Mouse (Mus musculus) right cerebral cortex, adult 2 months (tissue): ENCODE results near the gene Kif6.

Experiments
- DNase-seq, 2 experiments: peaks; one replicate each; pipeline ENCODE4 v3.0.0; 2021 to 2022; ENCODE audit warnings: low spot score in 2 of 2

Gene Kif6

DNA sequence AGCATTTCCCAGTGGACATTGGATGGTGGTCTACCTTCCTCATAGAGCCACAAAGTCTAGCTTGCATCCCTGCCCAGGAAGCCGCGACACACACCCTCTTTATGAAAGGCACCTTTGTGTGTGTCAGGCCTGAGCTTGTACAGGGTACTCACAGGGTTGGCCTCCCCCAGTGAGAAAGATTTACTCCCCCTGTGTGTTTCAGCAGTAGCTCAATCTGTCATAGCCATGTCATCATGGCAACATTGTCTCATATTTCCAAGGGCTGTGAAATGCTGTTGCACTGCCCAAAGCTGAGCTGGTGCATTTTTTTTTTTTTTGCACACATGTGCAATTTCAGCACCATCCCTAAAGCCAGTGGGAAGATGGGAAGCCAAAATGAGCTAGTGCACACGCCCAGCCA is 224.3 kb downstream of the Kif6 start:
- DNase-seq, result no peak

DNA sequence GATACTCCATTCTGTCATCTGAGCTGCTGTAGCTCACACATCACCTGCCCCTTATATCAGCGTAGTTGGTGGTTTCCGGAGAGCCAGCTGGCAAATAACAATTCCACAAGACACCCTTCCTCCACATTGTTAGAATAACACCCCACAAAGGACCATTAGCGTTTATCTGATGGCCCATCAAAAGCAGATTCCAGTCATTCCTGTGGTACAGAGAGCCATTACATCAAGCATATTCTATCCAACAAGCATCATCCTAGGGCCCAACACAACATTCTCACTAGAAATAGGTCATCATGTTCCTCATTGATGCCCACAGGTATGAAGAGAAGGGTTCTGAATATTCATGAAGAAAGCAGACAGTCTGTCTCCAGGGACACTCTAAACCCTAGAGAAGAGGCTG is 236.3 kb downstream of the Kif6 start:
- no peak for DNase-seq

DNA sequence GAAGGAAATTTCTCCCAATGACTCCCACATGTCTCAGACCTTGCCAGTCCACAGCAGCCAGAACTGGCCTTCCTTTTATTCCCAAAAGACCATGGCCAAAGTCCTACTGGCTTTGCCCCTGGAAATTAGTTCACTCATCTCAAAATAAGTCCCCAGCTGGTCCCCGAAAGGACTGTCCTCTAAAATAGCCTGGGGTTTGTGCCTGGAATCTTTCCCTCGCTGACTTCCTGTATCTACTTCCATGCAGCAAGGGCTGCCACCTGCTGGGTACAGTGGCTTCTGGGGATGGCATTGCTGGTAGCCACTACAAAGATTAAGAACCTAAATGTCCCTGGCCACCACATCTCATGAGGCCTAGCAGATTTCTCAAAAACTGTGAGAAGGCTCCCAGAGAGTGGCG is 237.2 kb downstream of the Kif6 start:
- peak; percentile 36 to 44 for DNase-seq

GRCm38 (mm10) chr17:49855785-49856184 is 240.8 kb downstream of the Kif6 start:
- no peak for DNase-seq

- DNase-seq, result peak; percentile 23 to 47
Measured at GRCm38 (mm10) chr17:49860057-49860816, 245.3 kb downstream of the Kif6 start.

DNA sequence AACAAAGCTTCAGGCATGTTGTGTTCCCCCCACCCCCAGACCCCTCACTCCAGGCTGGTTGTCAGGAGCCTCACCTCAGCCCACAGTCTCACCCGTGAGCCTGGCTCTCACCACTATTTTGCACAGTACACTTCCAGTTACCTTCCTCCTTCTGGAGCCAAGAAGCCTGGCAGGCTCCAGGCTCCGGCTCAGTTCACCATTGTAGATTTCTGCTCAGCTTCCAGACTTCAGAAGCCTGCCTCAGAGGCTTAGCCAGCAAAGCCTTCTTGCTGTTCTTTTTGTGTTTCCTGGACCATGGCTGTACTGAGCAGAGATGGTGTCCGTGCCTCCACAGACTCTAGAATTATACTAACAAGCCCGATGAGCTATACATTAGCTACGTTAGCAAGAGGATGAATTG is 248.7 kb downstream of the Kif6 start:
- DNase-seq, result no peak

GRCm38 (mm10) chr17:49865604-49866003 is 250.7 kb downstream of the Kif6 start:
- no peak for DNase-seq

- no peak for DNase-seq
Measured at GRCm38 (mm10) chr17:49866653-49867215, 251.8 kb downstream of the Kif6 start.

DNA sequence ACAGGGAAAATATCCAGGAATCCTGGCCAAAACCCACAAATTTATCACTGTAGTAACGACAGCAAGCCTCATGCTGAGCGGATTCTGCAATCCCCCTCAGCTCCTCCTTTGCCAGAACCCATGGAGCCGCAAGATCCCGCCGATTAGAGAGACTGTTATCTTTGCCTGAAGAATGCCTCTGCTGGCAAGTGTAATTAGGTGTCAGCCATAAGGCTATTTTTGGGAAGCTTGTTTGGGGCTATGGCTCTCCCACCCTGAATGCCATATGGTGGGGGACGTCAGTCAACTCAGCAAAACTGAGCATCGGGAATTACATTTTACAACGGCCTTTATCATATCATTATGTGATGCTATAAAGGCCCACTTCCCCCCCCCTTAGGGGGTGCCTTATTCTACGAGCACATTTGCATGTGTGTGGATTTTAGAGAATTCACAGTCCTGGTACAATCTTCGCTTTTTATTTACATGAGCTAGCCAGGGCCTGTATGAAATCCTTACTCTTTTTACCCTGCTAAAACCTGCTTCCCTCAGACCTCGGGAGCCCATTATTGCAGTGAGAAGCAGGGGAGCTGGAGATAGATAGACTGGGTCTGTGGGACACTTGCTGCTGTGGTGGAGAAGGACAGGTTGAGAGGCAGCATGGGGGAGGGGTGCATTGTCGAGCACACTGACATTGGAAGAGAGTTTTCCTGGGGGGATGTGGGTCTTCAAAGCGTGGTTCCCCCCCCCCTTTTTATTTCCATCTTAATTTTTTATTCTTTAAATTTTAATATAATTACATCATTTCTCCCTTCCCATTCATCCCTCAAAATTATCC is 252.6 kb downstream of the Kif6 start:
- DNase-seq, result no peak

DNA sequence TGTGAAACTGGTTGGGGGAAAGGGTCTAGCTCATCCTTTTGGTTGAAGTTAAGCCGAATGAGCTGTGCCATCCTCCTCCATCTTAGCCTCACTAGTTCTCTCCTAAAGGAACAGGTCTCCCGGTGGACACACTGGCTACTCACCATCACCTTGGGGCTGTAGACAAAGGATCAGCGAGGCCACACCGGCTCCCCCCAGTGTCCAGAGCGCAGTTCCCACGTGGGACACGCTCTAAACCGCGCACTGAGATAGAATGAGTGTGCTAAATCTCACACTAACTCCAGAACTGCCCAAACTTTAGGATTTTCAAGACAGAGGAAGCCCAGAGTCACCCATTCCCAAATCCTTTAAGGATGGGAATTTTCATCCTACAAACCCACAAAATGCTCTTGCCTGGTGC is 254.3 kb downstream of the Kif6 start:
- no peak for DNase-seq

- no peak for DNase-seq
Measured at GRCm38 (mm10) chr17:49872305-49872704, 257.4 kb downstream of the Kif6 start.

GRCm38 (mm10) chr17:49874746-49875145 is 259.8 kb downstream of the Kif6 start:
- no peak for DNase-seq

DNA sequence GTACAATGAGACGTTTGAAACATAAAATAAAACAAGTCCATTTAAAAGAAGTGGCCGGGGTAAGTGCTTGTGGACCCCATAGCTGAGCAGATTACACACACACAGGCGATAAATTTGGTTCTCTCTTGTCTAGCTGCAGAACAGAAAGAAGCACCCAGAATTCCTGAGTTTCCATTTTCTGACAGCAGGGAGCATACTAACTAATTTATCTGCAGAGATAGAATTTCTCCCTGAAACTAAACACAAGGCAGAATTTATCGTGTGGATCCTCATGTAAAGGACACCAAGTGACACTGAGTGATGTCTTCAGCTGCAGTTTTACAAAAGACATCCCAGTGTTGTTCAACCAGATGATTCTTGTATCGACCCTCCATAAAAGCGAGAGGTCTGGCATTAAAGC is 260.5 kb downstream of the Kif6 start:
- DNase-seq, result peak in 1 of 2 experiments; percentile 25

- no peak for DNase-seq
Measured at GRCm38 (mm10) chr17:49875939-49876651, 261.2 kb downstream of the Kif6 start.

DNA sequence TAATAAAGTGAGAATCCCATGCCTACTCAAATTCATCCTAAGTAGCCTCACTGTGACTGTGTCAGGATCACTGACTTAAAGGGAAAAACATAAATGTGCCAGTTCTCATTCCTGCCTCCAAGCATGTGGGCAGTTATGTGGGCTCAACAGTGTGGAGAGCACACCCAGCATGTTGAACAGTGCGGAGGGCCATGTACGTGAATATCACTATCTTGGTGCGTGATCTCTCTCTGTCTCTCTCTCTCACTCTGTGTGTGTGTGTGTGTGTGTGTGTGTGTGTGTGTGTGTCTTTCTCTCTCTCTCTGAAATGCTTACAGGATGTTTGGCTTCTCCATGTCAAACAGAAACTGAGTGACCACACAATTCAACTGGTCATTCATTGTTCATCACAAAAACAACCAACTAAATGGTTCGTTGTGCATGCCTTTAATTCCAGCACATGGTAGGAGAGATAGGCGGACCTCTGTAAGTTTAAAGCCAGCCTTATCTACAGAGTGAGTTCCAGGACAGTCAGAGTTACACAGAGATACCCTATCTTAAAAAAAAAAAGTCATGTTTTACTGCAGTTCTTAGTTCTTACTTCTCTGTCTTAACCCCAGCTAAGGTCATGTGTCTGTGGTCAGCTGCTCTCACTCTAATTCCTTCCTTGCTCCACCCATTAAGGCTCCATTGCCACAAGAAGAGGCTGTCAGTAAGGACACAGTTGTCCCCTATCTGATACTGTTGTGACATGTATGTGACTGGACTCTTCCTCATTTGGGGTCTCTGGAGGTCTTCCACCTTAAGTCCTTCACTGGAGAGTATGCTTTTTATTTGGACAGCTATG is 266.2 kb downstream of the Kif6 start:
- no peak for DNase-seq

GRCm38 (mm10) chr17:49881796-49882195 is 266.9 kb downstream of the Kif6 start:
- DNase-seq, result no peak

DNA sequence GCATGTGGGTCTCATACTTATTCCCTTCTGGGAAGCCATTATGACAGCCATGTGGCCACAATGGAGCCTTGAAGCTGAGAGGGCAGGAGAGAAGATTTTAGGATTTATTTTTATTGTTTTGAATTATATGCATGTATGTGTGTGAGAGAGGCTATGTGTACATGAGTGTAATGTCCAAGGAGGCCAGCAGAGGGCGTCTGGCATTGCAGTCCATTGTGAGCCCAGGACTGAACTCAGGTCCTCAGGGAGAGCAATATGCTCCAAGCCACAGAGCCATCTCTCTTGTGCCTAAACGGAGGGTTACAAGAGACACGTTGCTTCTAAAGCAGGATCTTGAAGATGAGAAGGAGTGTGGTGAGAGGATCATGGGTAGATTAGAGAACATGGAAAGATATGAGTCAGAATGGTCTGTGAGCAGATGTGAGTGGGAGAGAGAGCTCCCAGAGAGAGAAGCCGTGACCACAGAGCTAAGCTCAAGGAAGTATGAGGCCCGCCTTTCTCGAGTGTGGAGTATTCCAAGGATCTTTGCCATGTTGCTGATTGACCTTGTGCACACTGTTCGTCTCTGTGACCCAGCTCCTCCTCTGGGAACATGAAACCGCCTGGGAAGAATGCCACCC is 268.3 kb downstream of the Kif6 start:
- no peak for DNase-seq

DNA sequence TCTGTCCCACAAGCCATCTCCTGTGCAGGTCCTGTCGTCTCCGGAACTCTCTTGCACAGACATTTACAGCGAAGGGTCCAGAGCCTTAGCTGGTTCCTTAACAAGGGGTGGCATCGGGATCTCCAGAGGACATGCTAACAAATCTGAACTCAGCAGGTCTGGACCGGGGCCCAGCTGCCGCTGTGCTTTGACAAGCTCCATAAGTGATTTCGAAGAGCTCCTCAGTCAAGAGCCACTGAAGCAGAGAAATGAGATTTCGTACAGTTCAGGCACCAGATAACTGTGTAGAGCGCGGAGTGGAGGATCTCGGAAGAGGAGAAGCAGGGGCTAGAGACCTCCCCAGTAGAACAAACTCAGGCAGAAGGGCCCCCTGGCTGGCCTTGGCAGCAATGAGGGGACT is 270.1 kb downstream of the Kif6 start:
- no peak for DNase-seq

DNA sequence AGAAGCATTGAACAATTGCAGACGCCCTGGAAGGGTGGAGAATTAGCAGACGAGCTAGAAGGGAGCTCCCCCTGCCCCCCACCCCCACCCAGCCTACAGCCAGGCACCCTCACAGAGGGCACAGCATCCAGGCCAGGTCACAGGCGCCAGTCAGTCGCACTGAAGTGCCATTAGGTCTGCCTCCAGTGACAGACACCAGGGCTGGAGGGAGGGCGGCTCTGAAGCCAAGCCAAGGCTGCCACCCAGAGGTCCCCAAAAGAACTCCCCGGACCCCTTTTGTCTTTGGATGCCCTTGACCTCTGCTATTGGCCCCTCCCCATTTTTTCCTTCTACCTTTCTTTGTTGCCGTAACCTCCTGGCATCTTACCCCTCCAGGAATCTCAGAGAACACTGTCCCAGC is 274.7 kb downstream of the Kif6 start:
- no peak for DNase-seq

GRCm38 (mm10) chr17:49890861-49891260 is 275.9 kb downstream of the Kif6 start:
- peak; percentile 36 to 42 for DNase-seq

DNA sequence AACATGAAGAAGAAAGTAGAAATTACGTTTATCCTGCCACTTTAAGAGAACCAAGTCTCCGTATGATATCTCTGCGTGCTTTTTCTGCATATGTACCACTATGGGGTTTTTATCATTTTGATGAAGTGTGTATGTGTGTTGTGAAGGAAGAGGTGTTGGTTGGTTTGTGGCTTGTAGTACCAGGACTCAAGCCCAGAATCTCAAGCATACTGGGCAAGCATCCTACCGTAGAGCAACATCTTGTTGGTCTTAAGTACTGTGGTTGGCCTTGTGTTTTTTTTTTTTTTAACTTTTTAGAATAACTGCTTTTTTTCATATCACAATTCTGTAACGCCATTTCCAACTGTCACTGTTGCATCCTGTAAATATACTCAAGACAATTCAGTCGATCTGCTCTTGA is 277.5 kb downstream of the Kif6 start:
- no peak for DNase-seq
